Mouse (Mus musculus): ENCODE results near the gene Hnrnpr. TPM values are rescaled to one million over a fixed set of nuclear protein-coding genes. Genes with fewer than 3 reads are reported as not detected.

The Hnrnpr gene
- total RNA-seq, 1 experiment: 73.4 TPM

GRCm38 (mm10) chr4:136357429-136357828, 46.7 kb downstream of the Hnrnpr start:
- in situ Hi-C loops (cut with MboI; ENCODE audit: low sequenced_read_pairs in 2 of 2, unreplicated experiment in 2 of 2): loop anchor here in 1 of 2 experiments (25.0 kb wide), 1 partner anchor 255 kb away; the partner anchor contains the start of genes Kdm1a, Lactbl1 and Tex46
- Histone ChIP-seq H3K27ac (ENCODE audit: insufficient read depth, low read depth, low read length, poor library complexity, severe bottlenecking) (no peak overlapping the region), H3K36me3 (ENCODE audit: control insufficient read depth, insufficient read depth, low read length, poor library complexity, severe bottlenecking) (peaks cover 28% of the 10 kb centered on the region), H3K4me3 (ENCODE audit: insufficient read depth in 1 of 2, low read depth in 1 of 2, low read length in 2 of 2, poor library complexity in 1 of 2, severe bottlenecking in 1 of 2) (no peak overlapping the region), H3K4me1 (ENCODE audit: control insufficient read depth in 2 of 2, insufficient read depth in 2 of 2, low read length in 2 of 2, poor library complexity in 1 of 2) (no peaks in the 10 kb centered on the region), H3K9me3 (ENCODE audit: control insufficient read depth, insufficient read depth, low read depth, low read length) (no peaks in the 10 kb centered on the region), H3K9ac (ENCODE audit: insufficient read depth, low read depth, low read length, poor library complexity, severe bottlenecking) (no peak overlapping the region)
- DNase-seq (ENCODE audit: low read depth, low spot score): no peak
- peak; percentile 50; the same call in 1 of the 2 replicates for TF ChIP-seq MAFK (IDR thresholded peaks at IDR 0.05; ENCODE audit: insufficient read depth, low read depth, low read length)
- no peak for TF ChIP-seq CHD2 (IDR thresholded peaks at IDR 0.05; ENCODE audit: low read depth, low read length)
- no peak for TF ChIP-seq HCFC1 (IDR thresholded peaks at IDR 0.05; ENCODE audit: borderline replicate concordance, insufficient read depth, low read length)

- in situ Hi-C loops (cut with MboI; ENCODE audit: low sequenced_read_pairs in 2 of 2, unreplicated experiment in 2 of 2): loop anchor here in 1 of 2 experiments (25.0 kb wide), 1 partner anchor 244 kb away; the partner anchor contains the start of genes Kdm1a, Lactbl1 and Tex46
- H3K4me1 ChIP-seq (ENCODE audit: control insufficient read depth in 2 of 2, insufficient read depth in 2 of 2, low read length in 2 of 2, poor library complexity in 1 of 2): no peaks in the 10 kb centered on the region
- H3K4me3 ChIP-seq (ENCODE audit: insufficient read depth in 1 of 2, low read depth in 1 of 2, low read length in 2 of 2, poor library complexity in 1 of 2, severe bottlenecking in 1 of 2): no peak overlapping the region
- H3K9ac ChIP-seq (ENCODE audit: insufficient read depth, low read depth, low read length, poor library complexity, severe bottlenecking): no peak overlapping the region
- no peak for TF ChIP-seq HCFC1 (IDR thresholded peaks at IDR 0.05; ENCODE audit: borderline replicate concordance, insufficient read depth, low read length)
- no peak for TF ChIP-seq ZC3H11A (IDR thresholded peaks at IDR 0.05; ENCODE audit: borderline replicate concordance, low read depth, low read length)
- no peak for TF ChIP-seq MAFK (IDR thresholded peaks at IDR 0.05; ENCODE audit: insufficient read depth, low read depth, low read length)
- H3K27ac ChIP-seq (ENCODE audit: insufficient read depth, low read depth, low read length, poor library complexity, severe bottlenecking): no peak overlapping the region
- no peak for DNase-seq (ENCODE audit: low read depth, low spot score)
- H3K9me3 ChIP-seq (ENCODE audit: control insufficient read depth, insufficient read depth, low read depth, low read length): no peaks in the 10 kb centered on the region
- no peaks in the 10 kb centered on the region for H3K36me3 ChIP-seq (ENCODE audit: control insufficient read depth, insufficient read depth, low read length, poor library complexity, severe bottlenecking)
Observed at GRCm38 (mm10) chr4:136367856-136368255, 57.1 kb downstream of the Hnrnpr start.

- H3K4me1 ChIP-seq (ENCODE audit: control insufficient read depth in 2 of 2, insufficient read depth in 2 of 2, low read length in 2 of 2, poor library complexity in 1 of 2): no peaks in the 10 kb centered on the region
- DNase-seq (ENCODE audit: low read depth, low spot score): peak; percentile 64
- in situ Hi-C loops (cut with MboI; ENCODE audit: low sequenced_read_pairs in 2 of 2, unreplicated experiment in 2 of 2): loop anchor here (10.0 to 25.0 kb wide), 2 partner anchors 243 to 255 kb away; partner anchors contain the start of genes Lactbl1 (in 2 of the 2), Kdm1a (in 1 of the 2) and Tex46 (in 1 of the 2)
- no peak overlapping the region for H3K4me3 ChIP-seq (ENCODE audit: insufficient read depth in 1 of 2, low read depth in 1 of 2, low read length in 2 of 2, poor library complexity in 1 of 2, severe bottlenecking in 1 of 2)
- no peaks in the 10 kb centered on the region for H3K36me3 ChIP-seq (ENCODE audit: control insufficient read depth, insufficient read depth, low read length, poor library complexity, severe bottlenecking)
- H3K9me3 ChIP-seq (ENCODE audit: control insufficient read depth, insufficient read depth, low read depth, low read length): no peaks in the 10 kb centered on the region
- H3K27ac ChIP-seq (ENCODE audit: insufficient read depth, low read depth, low read length, poor library complexity, severe bottlenecking): no peak overlapping the region
- TF ChIP-seq MAFK (IDR thresholded peaks at IDR 0.05; ENCODE audit: insufficient read depth, low read depth, low read length): no peak
- peak; percentile 63; the same call in 1 of the 2 replicates for TF ChIP-seq ZC3H11A (IDR thresholded peaks at IDR 0.05; ENCODE audit: borderline replicate concordance, low read depth, low read length)
- H3K9ac ChIP-seq (ENCODE audit: insufficient read depth, low read depth, low read length, poor library complexity, severe bottlenecking): no peak overlapping the region
Observed at GRCm38 (mm10) chr4:136369727-136370126, 59.0 kb downstream of the Hnrnpr start.

GRCm38 (mm10) chr4:136373494-136374181, 62.9 kb downstream of the Hnrnpr start:
- TF ChIP-seq CHD2 (IDR thresholded peaks at IDR 0.05; ENCODE audit: low read depth, low read length): no peak
- no peak for TF ChIP-seq ZNF384 (IDR thresholded peaks at IDR 0.05; ENCODE audit: low read depth, low read length)
- TF ChIP-seq HCFC1 (IDR thresholded peaks at IDR 0.05; ENCODE audit: borderline replicate concordance, insufficient read depth, low read length): no peak
- TF ChIP-seq ZC3H11A (IDR thresholded peaks at IDR 0.05; ENCODE audit: borderline replicate concordance, low read depth, low read length): no peak
- no peak for TF ChIP-seq MAFK (IDR thresholded peaks at IDR 0.05; ENCODE audit: insufficient read depth, low read depth, low read length)
- in situ Hi-C loops (cut with MboI; ENCODE audit: low sequenced_read_pairs in 2 of 2, unreplicated experiment in 2 of 2): loop anchor here (10.0 to 25.0 kb wide), 2 partner anchors 239 to 251 kb away; partner anchors contain the start of genes Lactbl1 (in 2 of the 2), Kdm1a (in 1 of the 2) and Tex46 (in 1 of the 2)
- DNase-seq (ENCODE audit: low read depth, low spot score): no peak
- H3K9ac ChIP-seq (ENCODE audit: insufficient read depth, low read depth, low read length, poor library complexity, severe bottlenecking): no peak overlapping the region
- no peak overlapping the region for H3K4me3 ChIP-seq (ENCODE audit: insufficient read depth in 1 of 2, low read depth in 1 of 2, low read length in 2 of 2, poor library complexity in 1 of 2, severe bottlenecking in 1 of 2)
- H3K4me1 ChIP-seq (ENCODE audit: control insufficient read depth in 2 of 2, insufficient read depth in 2 of 2, low read length in 2 of 2, poor library complexity in 1 of 2): no peaks in the 10 kb centered on the region
- no peaks in the 10 kb centered on the region for H3K9me3 ChIP-seq (ENCODE audit: control insufficient read depth, insufficient read depth, low read depth, low read length)
- H3K36me3 ChIP-seq (ENCODE audit: control insufficient read depth, insufficient read depth, low read length, poor library complexity, severe bottlenecking): no peaks in the 10 kb centered on the region
- no peak overlapping the region for H3K27ac ChIP-seq (ENCODE audit: insufficient read depth, low read depth, low read length, poor library complexity, severe bottlenecking)
